Mouse (Mus musculus) liver, embryonic 14.5 days (tissue): Measurements from ENCODE around the gene Plac8. TPM values are rescaled to one million over a fixed set of nuclear protein-coding genes. Genes with fewer than 3 reads are reported as not detected.

Experiments
- ATAC-seq: fragments of 200-750 bp; cut with Nextera tagmentation; 2 replicates; pipeline ENCODE4 v1.8.0; 2017; ENCODE audit warnings: moderate number of reproducible peaks, mild to moderate bottlenecking, moderate library complexity; ENCODE audit not compliant: insufficient read depth
- DNase-seq, 3 experiments: peaks; one replicate each; pipeline ENCODE4 v3.0.0-alpha.2; 2012 to 2013; ENCODE audit warnings: low read depth in 3 of 3, low spot score in 3 of 3
- H3K27ac ChIP-seq: fragments of 300-500 bp; sonication (generic); 2 replicates; pipeline ENCODE4 v1.5.1; 2014; ENCODE audit warnings: moderate library complexity, mild to moderate bottlenecking, control low read depth, inconsistent platforms
- H3K27me3 ChIP-seq: fragments of 300-500 bp; sonication (generic); 2 replicates; pipeline ENCODE4 v1.6.1; 2014; ENCODE audit warnings: mild to moderate bottlenecking, low read length, moderate library complexity; ENCODE audit not compliant: control insufficient read depth, insufficient read depth
- H3K36me3 ChIP-seq: fragments of 300-500 bp; sonication (generic); replicated peaks from 2 replicates; pipeline ENCODE4 v1.6.1; 2014; ENCODE audit warnings: low read depth; ENCODE audit not compliant: control insufficient read depth, insufficient read depth
- H3K4me1 ChIP-seq, 2 experiments: fragments of 200-500 bp in 1 of 2; fragments of 300-500 bp in 1 of 2; sonication (generic) in 1 of 2; replicated peaks; 2 replicates each; pipeline ENCODE4 v1.6.1; 2012 to 2014; ENCODE audit warnings: antibody characterized with exemption in 1 of 2, inconsistent platforms in 1 of 2, low read length in 1 of 2; ENCODE audit not compliant: control insufficient read depth in 2 of 2, insufficient read depth in 2 of 2
- H3K4me2 ChIP-seq: fragments of 300-500 bp; sonication (generic); 2 replicates; pipeline ENCODE4 v1.6.1; 2014; ENCODE audit warnings: low read depth, mild to moderate bottlenecking, control low read depth, moderate library complexity
- H3K4me3 ChIP-seq, 2 experiments: fragments of 200-500 bp in 1 of 2; fragments of 300-500 bp in 1 of 2; sonication (generic) in 1 of 2; 2 replicates each; pipeline ENCODE4 v1.5.1; 2012 to 2014; ENCODE audit warnings: low read depth in 2 of 2, low read length in 2 of 2, mild to moderate bottlenecking in 2 of 2, control low read depth in 1 of 2, inconsistent platforms in 1 of 2, moderate library complexity in 1 of 2; ENCODE audit not compliant: insufficient read depth in 1 of 2
- H3K9ac ChIP-seq: fragments of 300-500 bp; sonication (generic); replicated peaks from 2 replicates; pipeline ENCODE4 v1.6.1; 2014; ENCODE audit warnings: mild to moderate bottlenecking, control low read depth, moderate library complexity
- H3K9me3 ChIP-seq: fragments of 300-500 bp; sonication (generic); 2 replicates; pipeline ENCODE4 v1.6.1; 2016; ENCODE audit warnings: low read length, mixed read lengths; ENCODE audit not compliant: control insufficient read depth
- CTCF ChIP-seq: IDR thresholded peaks from 2 replicates; pipeline ENCODE4 v1.5.1; 2016; ENCODE audit warnings: antibody characterized with exemption, low read depth, control low read depth
- EP300 ChIP-seq: IDR thresholded peaks from 2 replicates; pipeline ENCODE4 v1.6.1; 2016; ENCODE audit warnings: antibody characterized with exemption, low read depth
- WGBS: fragments of 180-500 bp; shearing (Covaris S2); extraction: QIAGEN DNeasy Blood & Tissue Kit; methylation state at CpG from one replicate; pipeline ENCODE4 v1.1.7; 2014; ENCODE audit not compliant: insufficient replicate concordance; 5-methylcytosine and 5-hydroxymethylcytosine counted together
- polyA plus RNA-seq, 2 experiments: library from polyadenylated mRNA; depleted of rRNA in 1 of 2; stranded (reverse) in 1 of 2; unstranded in 1 of 2; fragments of >200 nt; fragmentation: Nextera tagmentation in 1 of 2; extraction: Ambion mirVana in 1 of 2; gene quantifications; 2 replicates each; pipeline versions ENCODE4 v1.2.1 to v1.2.3; 2012 to 2014

Gene Plac8
- polyA plus RNA-seq, 2 experiments, result 64.3 to 91.1 TPM

- no peaks in the 10 kb centered on the region for H3K36me3 ChIP-seq
- peak overlapping the region; percentile 9 to 32 for H3K4me3 ChIP-seq
- no peaks in the 10 kb centered on the region for H3K9me3 ChIP-seq
- H3K27me3 ChIP-seq, result peaks cover 3% of the 10 kb centered on the region; the same call in 1 of the 2 replicates
- H3K4me1 ChIP-seq, result peaks cover 2 to 15% of the 10 kb centered on the region in 2 experiments; a peak in 2 of 4 replicates
- 21% methylated on average over 8 of the region's 8 CpGs for WGBS
- peak overlapping the region; percentile 28 for H3K4me2 ChIP-seq
- no peak overlapping the region for H3K27ac ChIP-seq
- DNase-seq, result no peak
- H3K9ac ChIP-seq, result no peak overlapping the region
- no peak for TF ChIP-seq EP300
- ATAC-seq, result no peak
These were observed 1.3 kb downstream of the Plac8 start for GRCm38 (mm10) chr5:100570716-100571115.

DNA sequence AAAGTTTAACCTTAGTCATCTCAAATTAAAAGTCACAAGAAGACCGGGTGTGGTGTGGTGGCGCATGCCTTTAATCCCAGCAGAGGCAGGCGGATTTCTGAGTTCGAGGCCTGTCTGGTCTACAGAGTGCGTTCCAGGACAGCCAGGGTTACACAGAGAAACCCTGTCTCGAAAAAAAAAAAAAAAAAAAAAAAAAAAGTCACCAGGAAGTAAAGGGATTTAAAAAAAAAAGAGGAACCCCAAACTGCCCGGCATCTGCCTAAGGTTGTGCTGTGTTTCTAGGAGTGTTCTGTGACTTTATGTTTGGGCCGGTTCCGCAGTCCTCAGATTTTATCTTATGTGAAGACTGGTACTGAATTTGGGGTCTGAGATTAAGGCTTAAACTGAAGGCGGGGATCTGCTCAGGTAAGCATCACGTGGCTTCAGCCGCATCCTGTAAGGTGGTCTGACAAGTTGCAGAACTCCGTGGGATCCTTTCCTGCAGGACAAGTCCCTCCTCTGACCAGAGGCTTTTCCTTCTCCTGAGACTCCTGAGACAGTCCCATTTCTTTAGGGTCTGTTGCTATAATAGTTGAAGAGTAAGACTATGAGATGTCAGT lies 1.9 kb downstream of the Plac8 start:
- Histone ChIP-seq H3K36me3 (no peaks in the 10 kb centered on the region), H3K9me3 (no peaks in the 10 kb centered on the region), H3K4me1 (peaks cover 2 to 15% of the 10 kb centered on the region in 2 experiments; a peak in 2 of 4 replicates), H3K4me2 (peak overlapping the region; percentile 28), H3K27ac (no peak overlapping the region), H3K4me3 (peak overlapping the region; percentile 9 to 32; a peak in 2 of 4 replicates), H3K27me3 (peaks cover 3% of the 10 kb centered on the region; the same call in 1 of the 2 replicates), H3K9ac (no peak overlapping the region)
- TF ChIP-seq CTCF (no peak), EP300 (no peak)
- 25% methylated on average over 13 of the region's 13 CpGs for WGBS
- DNase-seq (no peak), ATAC-seq (no peak)

GRCm38 (mm10) chr5:100569250-100569934 lies 2.7 kb downstream of the Plac8 start:
- no peak overlapping the region; the same call in 1 of the 2 replicates for H3K9ac ChIP-seq
- 47% methylated on average over 18 of the region's 18 CpGs for WGBS
- no peaks in the 10 kb centered on the region for H3K36me3 ChIP-seq
- peak overlapping the region; percentile 24 for H3K4me2 ChIP-seq
- H3K27ac ChIP-seq, result no peak overlapping the region
- 0 out of 4 replicates have a peak overlapping the region, but pooled peaks of 1 of the 2 experiments have one; percentile 8 for H3K4me3 ChIP-seq
- no peak for TF ChIP-seq EP300
- no peak for TF ChIP-seq CTCF
- H3K4me1 ChIP-seq, result peaks cover 2 to 15% of the 10 kb centered on the region in 2 experiments; a peak in 2 of 4 replicates
- DNase-seq (no peak), ATAC-seq (no peak)
- H3K27me3 ChIP-seq, result peaks cover 3% of the 10 kb centered on the region; the same call in 1 of the 2 replicates
- H3K9me3 ChIP-seq, result no peaks in the 10 kb centered on the region

- 54% methylated on average over 3 of the region's 3 CpGs for WGBS
- no peak overlapping the region for H3K4me2 ChIP-seq
- H3K27me3 ChIP-seq, result peaks cover 3% of the 10 kb centered on the region; the same call in 1 of the 2 replicates
- no peaks in the 10 kb centered on the region for H3K9me3 ChIP-seq
- TF ChIP-seq CTCF (no peak), EP300 (no peak)
- no peak overlapping the region for H3K4me3 ChIP-seq
- H3K4me1 ChIP-seq, result peaks cover 2 to 15% of the 10 kb centered on the region in 2 experiments; a peak in 2 of 4 replicates
- DNase-seq, result no peak
- ATAC-seq, result no peak
- H3K36me3 ChIP-seq, result no peaks in the 10 kb centered on the region
- H3K9ac ChIP-seq, result no peak overlapping the region
- H3K27ac ChIP-seq, result no peak overlapping the region
These were observed 3.2 kb downstream of the Plac8 start for GRCm38 (mm10) chr5:100568802-100569201.

DNA sequence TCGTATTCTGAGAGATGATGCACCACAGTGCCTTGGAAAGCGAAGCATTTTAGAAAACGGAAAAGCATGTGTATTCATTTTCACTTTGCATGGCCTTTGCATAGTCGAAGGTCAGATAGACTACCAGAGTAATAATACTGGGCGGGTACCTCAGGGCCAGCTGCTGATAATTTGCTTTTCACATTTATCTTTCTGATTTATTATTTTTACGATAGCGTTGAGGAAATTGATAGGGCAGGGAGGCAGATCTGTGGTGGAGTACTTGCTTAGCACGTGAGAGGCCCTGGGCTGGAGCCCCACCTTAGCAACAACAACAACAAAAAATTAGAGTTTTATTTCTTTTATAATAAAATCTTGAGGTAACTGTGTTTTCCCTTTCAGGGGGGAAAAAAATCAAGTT lies 3.9 kb downstream of the Plac8 start:
- 36% methylated on average over 8 of the region's 8 CpGs for WGBS
- H3K27me3 ChIP-seq, result peaks cover 3% of the 10 kb centered on the region; the same call in 1 of the 2 replicates
- H3K4me3 ChIP-seq, result no peak overlapping the region
- no peak overlapping the region for H3K9ac ChIP-seq
- H3K4me2 ChIP-seq, result no peak overlapping the region
- no peaks in the 10 kb centered on the region for H3K36me3 ChIP-seq
- no peak for DNase-seq
- H3K27ac ChIP-seq, result no peak overlapping the region
- H3K4me1 ChIP-seq, result peaks cover 2 to 15% of the 10 kb centered on the region in 2 experiments; a peak in 2 of 4 replicates
- TF ChIP-seq CTCF (no peak), EP300 (no peak)
- no peak for ATAC-seq
- H3K9me3 ChIP-seq, result no peaks in the 10 kb centered on the region
